Mouse (Mus musculus): ENCODE measurements around the gene Ctrb1.

DNA sequence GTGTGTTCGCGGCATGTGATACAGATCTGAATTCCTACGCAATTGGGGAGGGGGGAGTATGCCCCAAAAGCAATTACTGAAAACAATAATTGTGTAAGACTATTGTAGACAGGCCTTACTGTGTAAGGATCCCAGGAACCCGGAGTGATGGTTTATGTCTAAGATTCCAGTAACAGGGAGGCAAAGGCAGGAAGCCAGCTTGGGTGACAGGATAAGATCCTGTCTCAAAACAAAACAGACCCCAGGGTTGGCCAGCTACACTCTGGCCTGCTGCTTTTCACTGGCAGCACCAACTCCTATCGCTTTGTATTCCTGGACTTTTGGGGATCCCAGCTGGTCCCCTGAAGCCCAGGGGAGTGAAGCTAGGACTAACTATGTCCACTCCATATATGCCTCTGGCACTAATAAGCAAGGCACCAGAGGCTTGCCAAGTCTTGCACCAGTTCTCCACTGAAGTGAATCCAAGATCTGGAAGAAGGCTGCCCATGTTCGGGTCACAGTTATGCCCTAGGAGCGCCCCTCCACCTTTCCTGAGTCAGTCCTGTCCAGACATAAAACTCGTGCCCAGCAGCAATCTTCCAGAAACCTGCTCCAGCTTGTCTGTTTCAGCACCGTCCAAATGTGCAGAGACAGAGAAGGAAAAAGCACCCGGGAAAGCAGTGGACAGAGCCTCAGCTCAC is 41.7 kb upstream of the Ctrb1 start:
- no peak for TF ChIP-seq CTCF (IDR thresholded peaks at IDR 0.05; ENCODE audit: borderline replicate concordance, control insufficient read depth, extremely low read depth, insufficient read depth, low read length, poor library complexity)
- TF ChIP-seq POLR2A (IDR thresholded peaks at IDR 0.05; ENCODE audit: control insufficient read depth, extremely low read depth, insufficient read depth, low read length, poor library complexity): no peak
